Mouse (Mus musculus): ENCODE measurements around the gene Selenov. TPM values are rescaled to one million over a fixed set of nuclear protein-coding genes. Genes with fewer than 3 reads are reported as not detected.

Gene Selenov
- polyA plus RNA-seq (2012; rRNA removed; ENCODE audit: low replicate concordance) = not detected in 2 replicates

GRCm38 (mm10) chr7:28290638-28291590, at the start of gene Selenov:
Selenov (minus strand) TSS chr7:28291186.

DNA sequence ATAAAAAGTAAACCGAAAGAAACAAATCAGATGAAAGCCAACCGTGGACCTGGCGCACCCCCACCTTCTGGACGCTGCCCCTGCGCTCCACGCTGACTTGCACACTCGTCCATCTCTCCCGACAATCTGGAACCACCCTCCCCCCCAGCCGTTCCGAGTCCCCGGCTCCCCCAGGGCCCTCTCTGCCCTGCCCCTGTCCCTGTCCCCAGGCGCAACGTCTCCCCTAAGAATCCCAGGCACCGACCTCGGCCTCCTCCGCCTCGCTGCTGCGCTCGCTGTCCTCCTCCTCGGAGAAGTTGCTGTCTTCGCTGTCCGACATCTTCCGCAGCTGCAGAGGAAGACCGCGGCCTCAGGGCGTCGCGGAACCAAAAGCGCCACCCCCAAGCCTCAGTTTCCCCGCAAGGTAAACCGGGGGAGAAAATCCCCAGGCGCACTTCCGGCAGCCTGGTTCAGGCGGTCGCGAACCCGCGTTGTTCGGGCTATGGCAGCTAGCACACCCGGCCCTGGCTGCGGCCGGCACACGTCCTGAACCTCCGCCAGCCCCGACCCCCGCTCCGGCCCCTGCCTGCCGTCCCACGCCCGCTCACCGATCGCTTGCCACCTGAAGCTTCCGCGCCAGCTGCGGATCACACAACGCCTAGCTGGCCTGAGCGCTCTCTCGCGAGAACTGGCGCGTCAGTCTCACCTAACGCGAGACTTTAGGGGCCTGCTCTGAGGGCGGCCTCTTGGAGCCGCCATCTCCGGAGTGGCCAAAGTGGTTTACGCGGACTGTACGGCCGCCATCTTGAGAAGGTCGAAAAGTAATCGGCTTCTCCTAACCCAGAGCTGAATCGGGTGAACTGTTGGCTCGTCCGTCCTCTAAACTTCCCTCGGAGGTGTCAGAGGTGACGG, 47.4 kb upstream of the Selenov start, which contains the start of gene Supt5:
TSS of gene Supt5 (minus strand) at position 639 of the 891 bp plus-strand sequence.

DNA sequence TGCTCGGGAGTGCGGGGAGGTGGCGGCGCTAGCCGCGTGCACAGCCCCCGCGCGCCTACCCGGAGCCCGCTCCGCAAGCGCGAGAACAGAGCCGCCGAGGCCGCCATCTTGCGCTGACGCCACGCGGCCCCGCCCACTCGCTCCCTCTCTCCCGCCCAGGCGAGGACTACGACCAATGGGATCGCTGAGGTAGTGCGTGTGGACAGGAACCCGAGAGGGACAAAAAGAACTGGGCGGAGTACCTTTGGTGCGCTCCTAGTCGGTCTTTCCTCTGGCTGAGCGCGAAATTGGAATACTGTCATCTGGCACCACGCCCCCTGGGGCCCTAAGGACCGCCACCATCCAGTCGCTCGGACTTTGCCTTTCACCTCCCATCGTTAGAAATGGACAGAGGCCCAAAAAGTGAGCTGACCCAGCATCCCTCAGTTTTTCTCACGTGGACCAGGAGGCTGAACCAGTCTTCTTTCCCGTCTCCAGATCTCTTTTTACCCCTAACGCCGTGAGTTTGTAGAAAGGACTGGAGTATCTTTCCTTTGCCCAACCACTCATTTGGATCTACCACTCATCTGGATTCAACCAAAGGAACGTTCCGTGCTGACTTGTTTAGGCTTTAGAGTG, 21.0 kb upstream of the Selenov start, which contains the start of gene Timm50:
TSS of gene Timm50 (minus strand) at position 147 of the 618 bp plus-strand sequence.

DNA sequence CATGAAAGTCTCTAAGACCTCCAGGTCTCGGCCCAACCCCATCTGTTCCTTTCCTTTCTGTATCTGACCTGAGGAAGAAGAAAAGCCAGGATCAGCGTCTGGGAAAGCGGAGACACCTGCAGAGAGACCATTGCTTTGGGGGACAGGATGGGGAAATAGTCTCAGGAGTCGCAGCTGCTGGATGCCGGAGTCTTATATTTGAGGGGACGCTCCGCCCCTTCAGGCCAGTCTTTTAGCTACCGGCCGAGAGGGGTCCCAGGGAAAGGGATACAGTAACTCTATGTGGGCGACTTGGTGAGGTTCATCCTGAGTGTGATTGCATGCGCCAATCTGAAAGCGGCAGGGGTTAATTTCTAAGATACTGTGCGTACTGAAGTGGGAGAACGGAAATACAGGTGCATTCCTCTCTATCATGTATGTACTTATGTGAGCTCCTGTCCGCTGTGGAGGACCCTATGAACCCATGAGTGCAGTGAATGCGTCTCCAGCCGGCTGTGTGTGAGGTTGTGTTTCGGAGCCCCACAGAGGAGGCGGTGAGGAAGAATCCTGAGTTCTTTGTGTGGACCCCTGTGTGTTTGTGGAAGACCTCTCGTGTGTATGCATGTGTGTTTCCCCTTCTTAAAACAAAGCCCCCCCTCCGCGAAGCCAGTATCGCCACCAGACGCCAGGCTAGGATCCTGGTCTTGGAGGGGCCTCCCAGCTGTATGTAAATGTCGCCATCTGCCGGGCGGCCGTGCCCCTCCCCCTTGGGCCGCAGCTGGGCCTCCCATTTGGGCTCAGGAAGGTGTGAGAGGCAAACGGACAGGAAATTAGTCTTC, 10.8 kb upstream of the Selenov start, which contains the start of gene Dll3:
TSS of gene Dll3 (minus strand) at position 623 of the 818 bp plus-strand sequence.

DNA sequence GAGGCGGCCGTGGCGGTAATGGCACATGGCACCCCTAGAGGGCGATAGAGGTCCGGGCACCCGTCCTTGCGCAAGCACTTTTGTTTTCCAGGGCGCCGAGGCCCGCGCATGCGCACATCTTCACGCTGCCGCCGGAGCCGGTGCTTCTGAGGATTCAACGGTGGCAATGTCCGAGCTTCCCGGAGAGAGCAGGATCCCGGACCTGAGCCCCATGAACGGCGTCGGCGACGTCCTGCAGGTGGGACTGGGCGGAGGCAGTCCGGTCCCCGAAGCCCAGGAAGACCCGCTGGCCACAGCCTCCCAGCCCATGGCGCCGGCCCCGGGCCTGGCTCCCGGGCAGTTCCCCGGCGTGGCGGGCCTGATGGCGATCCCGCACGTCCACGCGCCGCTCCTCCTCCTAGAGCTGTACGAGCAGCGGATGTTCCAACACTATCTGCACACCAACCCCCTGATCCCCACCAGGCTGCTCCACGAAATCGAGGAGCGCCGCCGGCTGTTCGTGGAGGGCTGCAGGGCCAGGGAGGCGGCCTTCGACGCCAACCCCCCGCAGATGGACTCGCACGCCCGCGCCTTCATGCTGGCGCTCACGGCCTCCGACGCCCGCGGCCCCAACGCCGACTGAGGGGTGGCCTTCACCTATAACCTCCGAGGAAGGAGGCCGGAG, 13.2 kb downstream of the Selenov start, which contains the start of gene Eid2b:
TSS of gene Eid2b (plus strand) at position 125 of the 664 bp plus-strand sequence.

DNA sequence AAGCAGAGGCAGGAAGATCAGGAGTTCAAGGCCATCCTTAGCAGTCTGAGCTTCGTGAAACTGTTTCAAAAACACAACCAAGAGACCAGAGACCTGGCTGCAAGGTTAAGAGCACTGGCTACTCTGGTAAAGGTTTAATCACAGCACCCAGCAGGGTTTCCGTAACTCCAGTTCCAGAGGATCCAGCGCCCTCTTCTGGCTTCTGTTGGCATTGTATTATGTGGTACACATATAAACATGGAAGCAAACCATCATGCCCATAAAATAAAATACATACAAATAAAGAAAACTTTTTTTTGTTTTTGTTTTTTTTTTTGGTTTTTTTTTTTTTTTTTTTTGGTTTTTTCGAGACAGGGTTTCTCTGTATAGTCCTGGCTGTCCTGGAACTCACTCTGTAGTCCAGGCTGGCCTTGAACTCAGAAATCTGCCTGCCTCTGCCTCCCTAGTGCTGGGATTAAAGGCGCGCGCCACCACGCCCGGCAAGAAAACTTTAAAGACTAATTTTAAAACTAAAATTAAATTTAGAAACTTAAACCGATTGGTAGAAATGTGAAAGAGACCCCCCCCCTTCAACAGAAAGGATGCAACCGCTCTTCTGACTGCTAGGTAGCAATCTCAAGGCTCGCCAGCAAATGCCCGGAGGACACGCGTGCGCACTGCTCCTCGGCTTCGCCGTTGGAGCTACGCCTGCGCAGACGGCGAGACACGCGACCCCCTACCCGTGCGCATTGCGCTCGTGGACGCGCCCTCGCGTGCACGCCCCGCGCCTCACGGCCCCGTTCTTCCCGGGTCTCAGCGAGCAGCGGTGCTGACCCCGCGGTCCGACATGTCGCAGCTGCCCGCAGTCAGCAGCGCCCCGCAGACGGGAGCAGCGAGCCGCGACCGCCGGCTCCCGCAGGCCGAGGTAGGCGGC, 23.6 kb downstream of the Selenov start, which contains the start of gene Eid2:
TSS of gene Eid2 (plus strand) at position 753 of the 913 bp plus-strand sequence.

Other genes with a start within 250 kb of the Selenov start
- 77.8 and 97.0 TPM in 2 replicates for gene Psmc4, start 241.1 kb downstream of the Selenov start, polyA plus RNA-seq (2012; rRNA removed; ENCODE audit: low replicate concordance)
- 45.0 and 51.2 TPM in 2 replicates for gene Fcgbp, start 219.9 kb downstream of the Selenov start, polyA plus RNA-seq (2012; rRNA removed; ENCODE audit: low replicate concordance)
- gene 9530053A07Rik, start 161.7 kb downstream of the Selenov start, polyA plus RNA-seq (2012; rRNA removed; ENCODE audit: low replicate concordance) = not detected in 2 replicates
- 32.1 and 36.7 TPM in 2 replicates for gene Fbl, start 121.5 kb downstream of the Selenov start, polyA plus RNA-seq (2012; rRNA removed; ENCODE audit: low replicate concordance)
- 66.0 and 77.5 TPM in 2 replicates for gene Dyrk1b, start 111.7 kb downstream of the Selenov start, polyA plus RNA-seq (2012; rRNA removed; ENCODE audit: low replicate concordance)
- gene Eid2, start 23.3 kb downstream of the Selenov start, polyA plus RNA-seq (2012; rRNA removed; ENCODE audit: low replicate concordance) = 2.6 and 9.5 TPM in 2 replicates
- 7.4 and 19.4 TPM in 2 replicates for gene Eid2b, start 13.4 kb downstream of the Selenov start, polyA plus RNA-seq (2012; rRNA removed; ENCODE audit: low replicate concordance)
- 0.11 TPM in 1 of 2 replicates, not detected in the other for gene Dll3, start 11.1 kb upstream of the Selenov start, polyA plus RNA-seq (2012; rRNA removed; ENCODE audit: low replicate concordance)
- 90.3 and 103 TPM in 2 replicates for gene Timm50, start 20.9 kb upstream of the Selenov start, polyA plus RNA-seq (2012; rRNA removed; ENCODE audit: low replicate concordance)
- gene Supt5, start 47.6 kb upstream of the Selenov start, polyA plus RNA-seq (2012; rRNA removed; ENCODE audit: low replicate concordance) = 114 and 125 TPM in 2 replicates
- 1,024 and 1,255 TPM in 2 replicates for gene Rps16, start 59.5 kb upstream of the Selenov start, polyA plus RNA-seq (2012; rRNA removed; ENCODE audit: low replicate concordance)
- gene Plekhg2, start 81.4 kb upstream of the Selenov start, polyA plus RNA-seq (2012; rRNA removed; ENCODE audit: low replicate concordance) = 35.6 and 63.3 TPM in 2 replicates
- 63.8 and 131 TPM in 2 replicates for gene Zfp36, start 89.1 kb upstream of the Selenov start, polyA plus RNA-seq (2012; rRNA removed; ENCODE audit: low replicate concordance)
- 54.4 and 58.2 TPM in 2 replicates for gene Med29, start 101.5 kb upstream of the Selenov start, polyA plus RNA-seq (2012; rRNA removed; ENCODE audit: low replicate concordance)
- gene Paf1, start 101.8 kb upstream of the Selenov start, polyA plus RNA-seq (2012; rRNA removed; ENCODE audit: low replicate concordance) = 89.1 and 121 TPM in 2 replicates
- gene Gmfg, start 146.3 kb upstream of the Selenov start, polyA plus RNA-seq (2012; rRNA removed; ENCODE audit: low replicate concordance) = 21.0 and 30.6 TPM in 2 replicates
- 3.9 and 9.0 TPM in 2 replicates for gene Lrfn1, start 160.8 kb upstream of the Selenov start, polyA plus RNA-seq (2012; rRNA removed; ENCODE audit: low replicate concordance)
- not detected in 2 replicates for gene Ifnl2, start 219.3 kb upstream of the Selenov start, polyA plus RNA-seq (2012; rRNA removed; ENCODE audit: low replicate concordance)
- gene Ifnl3, start 231.7 kb upstream of the Selenov start, polyA plus RNA-seq (2012; rRNA removed; ENCODE audit: low replicate concordance) = not detected in 2 replicates
- 0.91 TPM in 1 of 2 replicates, not detected in the other for gene Sycn, start 249.7 kb upstream of the Selenov start, polyA plus RNA-seq (2012; rRNA removed; ENCODE audit: low replicate concordance)

All from mammary gland, adult 2 months (tissue).